Mouse (Mus musculus): ENCODE measurements around the gene Slc27a3. TPM values are rescaled to one million over a fixed set of nuclear protein-coding genes. Genes with fewer than 3 reads are reported as not detected.

The Slc27a3 gene
- total and polyA plus RNA-seq, 2 experiments from 2014 or later, result 2.4 to 6.2 TPM

DNA sequence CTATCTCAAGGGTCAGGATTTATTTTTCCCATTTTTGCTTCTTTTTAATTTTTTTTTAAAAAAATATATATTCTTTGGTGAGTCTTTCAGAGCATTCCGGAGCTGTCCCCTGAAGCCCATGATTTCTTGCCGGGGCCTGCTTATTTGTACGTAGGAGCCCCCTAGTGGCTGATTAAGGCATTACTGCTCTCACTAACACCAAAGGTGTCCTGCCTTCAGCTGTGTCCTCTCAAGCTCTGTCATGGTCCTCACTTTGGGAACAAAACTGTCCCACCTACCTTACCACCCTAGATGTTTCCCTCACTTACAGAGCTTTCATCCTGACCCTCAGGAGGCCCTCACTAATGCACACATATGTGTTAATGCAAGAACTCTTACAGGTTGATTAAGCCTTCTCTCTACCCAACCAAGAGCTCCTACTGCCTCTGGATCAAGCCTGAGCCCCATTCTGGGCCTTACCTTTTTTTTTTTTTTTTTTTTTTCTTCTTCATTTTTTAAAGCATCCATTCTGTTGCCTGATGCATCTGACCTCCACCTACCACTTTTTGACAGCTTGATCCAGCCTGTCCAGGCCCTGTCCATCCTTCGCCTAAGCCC, 16.2 kb downstream of the Slc27a3 start:
- ATAC-seq (ENCODE audit: insufficient read depth, low read depth) (peak; percentile 74), DNase-seq (ENCODE audit: low spot score) (peak; percentile 80)
- H3K4me2 ChIP-seq (ENCODE audit: low read depth, low read length), result no peak overlapping the region
- no peaks in the 10 kb centered on the region for H3K4me1 ChIP-seq (ENCODE audit: control insufficient read depth, insufficient read depth)
- H3K27me3 ChIP-seq (ENCODE audit: control insufficient read depth, insufficient read depth, low read length), result no peaks in the 10 kb centered on the region
- TF ChIP-seq CTCF (IDR thresholded peaks at IDR 0.05; ENCODE audit: low read depth) (peak; percentile 82), EP300 (IDR thresholded peaks at IDR 0.05; ENCODE audit: low read depth) (no peak)
- no peaks in the 10 kb centered on the region for H3K9me3 ChIP-seq (replicated peaks; ENCODE audit: control insufficient read depth, low read length)
- H3K4me3 ChIP-seq (ENCODE audit: low read depth, low read length), result no peak overlapping the region
- no peaks in the 10 kb centered on the region for H3K36me3 ChIP-seq (replicated peaks; ENCODE audit: control insufficient read depth, insufficient read depth, low read length)
- H3K9ac ChIP-seq (replicated peaks; ENCODE audit: low read depth, low read length), result no peak overlapping the region
- WGBS, result 27% methylated on average over 4 of the region's 4 CpGs
- H3K27ac ChIP-seq (ENCODE audit: low read depth), result no peak overlapping the region

- DNase-seq (ENCODE audit: low spot score) (no peak), ATAC-seq (ENCODE audit: insufficient read depth, low read depth) (no peak)
- no peak overlapping the region for H3K9ac ChIP-seq (replicated peaks; ENCODE audit: low read depth, low read length)
- no peak overlapping the region for H3K4me3 ChIP-seq (ENCODE audit: low read depth, low read length)
- no peaks in the 10 kb centered on the region for H3K4me1 ChIP-seq (ENCODE audit: control insufficient read depth, insufficient read depth)
- WGBS, result 51% methylated on average over 5 of the region's 5 CpGs
- H3K9me3 ChIP-seq (replicated peaks; ENCODE audit: control insufficient read depth, low read length), result no peaks in the 10 kb centered on the region
- H3K27me3 ChIP-seq (ENCODE audit: control insufficient read depth, insufficient read depth, low read length), result no peaks in the 10 kb centered on the region
- H3K27ac ChIP-seq (ENCODE audit: low read depth), result no peak overlapping the region
- H3K4me2 ChIP-seq (ENCODE audit: low read depth, low read length), result no peak overlapping the region
- no peak for TF ChIP-seq EP300 (IDR thresholded peaks at IDR 0.05; ENCODE audit: low read depth)
- H3K36me3 ChIP-seq (replicated peaks; ENCODE audit: control insufficient read depth, insufficient read depth, low read length), result no peaks in the 10 kb centered on the region
Measured at GRCm38 (mm10) chr3:90372817-90373216, 16.9 kb downstream of the Slc27a3 start.

DNA sequence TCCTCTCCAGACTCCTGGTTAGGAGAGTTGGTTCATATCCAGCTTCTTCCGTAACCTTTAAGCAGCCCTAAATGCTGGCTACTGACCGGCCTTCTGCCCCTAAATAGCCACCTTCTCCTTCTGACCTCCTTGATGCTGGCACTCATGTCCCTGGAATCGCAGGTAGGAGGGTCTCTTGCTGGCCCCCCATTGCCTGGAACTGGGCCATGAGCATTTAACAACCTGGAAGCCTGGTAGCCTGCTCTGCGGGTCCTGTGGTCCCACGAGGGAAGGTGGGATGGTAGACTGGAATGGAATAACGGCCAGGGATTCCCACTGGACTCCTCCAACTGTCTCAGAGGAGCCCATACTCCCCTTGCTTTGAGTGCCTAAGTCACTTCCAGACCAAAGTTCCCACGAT, 17.9 kb downstream of the Slc27a3 start:
- Histone ChIP-seq H3K4me2 (ENCODE audit: low read depth, low read length) (no peak overlapping the region), H3K9me3 (replicated peaks; ENCODE audit: control insufficient read depth, low read length) (no peaks in the 10 kb centered on the region), H3K36me3 (replicated peaks; ENCODE audit: control insufficient read depth, insufficient read depth, low read length) (no peaks in the 10 kb centered on the region), H3K9ac (replicated peaks; ENCODE audit: low read depth, low read length) (no peak overlapping the region), H3K27ac (ENCODE audit: low read depth) (no peak overlapping the region), H3K4me1 (ENCODE audit: control insufficient read depth, insufficient read depth) (no peaks in the 10 kb centered on the region), H3K27me3 (ENCODE audit: control insufficient read depth, insufficient read depth, low read length) (no peaks in the 10 kb centered on the region), H3K4me3 (ENCODE audit: low read depth, low read length) (no peak overlapping the region)
- 62% methylated on average over 7 of the region's 7 CpGs for WGBS
- TF ChIP-seq CTCF (IDR thresholded peaks at IDR 0.05; ENCODE audit: low read depth) (no peak), EP300 (IDR thresholded peaks at IDR 0.05; ENCODE audit: low read depth) (no peak)
- DNase-seq (ENCODE audit: low spot score) (no peak), ATAC-seq (ENCODE audit: insufficient read depth, low read depth) (no peak)

GRCm38 (mm10) chr3:90369041-90369440, 20.7 kb downstream of the Slc27a3 start:
- Histone ChIP-seq H3K27ac (ENCODE audit: low read depth) (no peak overlapping the region), H3K9me3 (replicated peaks; ENCODE audit: control insufficient read depth, low read length) (no peaks in the 10 kb centered on the region), H3K9ac (replicated peaks; ENCODE audit: low read depth, low read length) (no peak overlapping the region), H3K36me3 (replicated peaks; ENCODE audit: control insufficient read depth, insufficient read depth, low read length) (no peaks in the 10 kb centered on the region), H3K27me3 (ENCODE audit: control insufficient read depth, insufficient read depth, low read length) (no peaks in the 10 kb centered on the region), H3K4me3 (ENCODE audit: low read depth, low read length) (no peak overlapping the region), H3K4me2 (ENCODE audit: low read depth, low read length) (no peak overlapping the region), H3K4me1 (ENCODE audit: control insufficient read depth, insufficient read depth) (no peaks in the 10 kb centered on the region)
- 29% methylated on average over 2 of the region's 2 CpGs for WGBS
- no peak for DNase-seq (ENCODE audit: low spot score)
- no peak for TF ChIP-seq CTCF (IDR thresholded peaks at IDR 0.05; ENCODE audit: low read depth)
- TF ChIP-seq EP300 (IDR thresholded peaks at IDR 0.05; ENCODE audit: low read depth), result no peak
- ATAC-seq (ENCODE audit: insufficient read depth, low read depth), result no peak

DNA sequence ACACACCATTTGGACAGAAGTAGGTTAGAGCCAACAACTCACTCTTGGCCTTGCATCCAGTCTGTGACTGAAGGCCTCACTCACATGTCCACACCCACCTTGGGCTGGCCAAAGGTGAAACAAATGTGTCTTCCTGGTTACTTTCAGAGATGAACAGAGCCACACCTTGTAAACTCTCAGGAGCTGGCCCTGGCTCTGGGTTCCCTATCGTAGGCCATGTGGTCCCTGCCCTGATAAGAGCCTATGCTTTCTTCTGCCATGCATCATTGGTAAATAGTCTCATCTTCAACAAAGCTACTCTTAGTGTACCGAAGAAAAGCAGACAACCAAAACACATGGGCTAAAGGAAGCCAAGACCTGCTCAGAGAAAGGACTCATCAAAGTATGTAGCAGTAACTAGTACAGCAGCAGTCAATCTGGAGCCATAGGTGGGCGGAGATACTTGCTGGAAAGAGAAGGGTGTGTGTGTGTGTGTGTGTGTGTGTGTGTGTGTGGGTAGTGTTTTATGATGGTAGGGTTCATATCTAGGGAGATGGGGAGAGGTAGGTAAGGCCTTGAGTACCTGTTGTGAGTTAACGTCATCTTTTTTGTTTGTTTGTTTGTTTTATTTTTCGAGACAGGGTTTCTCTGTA, 22.6 kb downstream of the Slc27a3 start:
- ATAC-seq (ENCODE audit: insufficient read depth, low read depth) (no peak), DNase-seq (ENCODE audit: low spot score) (no peak)
- no peaks in the 10 kb centered on the region for H3K9me3 ChIP-seq (replicated peaks; ENCODE audit: control insufficient read depth, low read length)
- no peak overlapping the region for H3K9ac ChIP-seq (replicated peaks; ENCODE audit: low read depth, low read length)
- H3K27ac ChIP-seq (ENCODE audit: low read depth), result no peak overlapping the region
- H3K4me1 ChIP-seq (ENCODE audit: control insufficient read depth, insufficient read depth), result no peaks in the 10 kb centered on the region
- TF ChIP-seq EP300 (IDR thresholded peaks at IDR 0.05; ENCODE audit: low read depth), result no peak
- TF ChIP-seq CTCF (IDR thresholded peaks at IDR 0.05; ENCODE audit: low read depth), result no peak
- 80% methylated on average over 5 of the region's 5 CpGs for WGBS
- H3K27me3 ChIP-seq (ENCODE audit: control insufficient read depth, insufficient read depth, low read length), result no peaks in the 10 kb centered on the region
- H3K4me2 ChIP-seq (ENCODE audit: low read depth, low read length), result no peak overlapping the region
- H3K36me3 ChIP-seq (replicated peaks; ENCODE audit: control insufficient read depth, insufficient read depth, low read length), result 0 out of 2 replicates have a peak, but pooled peaks cover 3% of the 10 kb centered on the region
- H3K4me3 ChIP-seq (ENCODE audit: low read depth, low read length), result no peak overlapping the region

- Histone ChIP-seq H3K9ac (replicated peaks; ENCODE audit: low read depth, low read length) (no peak overlapping the region), H3K9me3 (replicated peaks; ENCODE audit: control insufficient read depth, low read length) (no peaks in the 10 kb centered on the region), H3K4me1 (ENCODE audit: control insufficient read depth, insufficient read depth) (no peaks in the 10 kb centered on the region), H3K27ac (ENCODE audit: low read depth) (no peak overlapping the region), H3K27me3 (ENCODE audit: control insufficient read depth, insufficient read depth, low read length) (no peaks in the 10 kb centered on the region), H3K4me2 (ENCODE audit: low read depth, low read length) (no peak overlapping the region), H3K36me3 (replicated peaks; ENCODE audit: control insufficient read depth, insufficient read depth, low read length) (peaks cover 23% of the 10 kb centered on the region), H3K4me3 (ENCODE audit: low read depth, low read length) (no peak overlapping the region)
- 70% methylated on average over 2 of the region's 2 CpGs for WGBS
- ATAC-seq (ENCODE audit: insufficient read depth, low read depth) (no peak), DNase-seq (ENCODE audit: low spot score) (no peak)
- TF ChIP-seq CTCF (IDR thresholded peaks at IDR 0.05; ENCODE audit: low read depth), result no peak
Measured at GRCm38 (mm10) chr3:90362346-90362745, 27.4 kb downstream of the Slc27a3 start.

All from heart, postnatal 0 days (tissue).